Mouse (Mus musculus) cerebellum, adult 2 months (tissue): ENCODE results near the gene Ceacam2. TPM values are rescaled to one million over a fixed set of nuclear protein-coding genes. Genes with fewer than 3 reads are reported as not detected.
"Not testable (repeated sequence)": the region's sequence is repeated elsewhere in the genome, so short reads cannot be mapped to it uniquely, and the experiment has no call there.

Source experiments
- DNase-seq, 2 experiments: peaks; one replicate each; pipeline ENCODE4 v3.0.0; 2021
- H3K27ac ChIP-seq: fragments of 200-500 bp; 2 replicates; pipeline ENCODE4 v1.5.1; 2012; ENCODE audit warnings: low read length, control low read depth, inconsistent platforms; ENCODE audit not compliant: insufficient read depth
- H3K27me3 ChIP-seq: fragments of 200-500 bp; 2 replicates; pipeline ENCODE4 v1.6.1; 2012; ENCODE audit warnings: inconsistent platforms, mild to moderate bottlenecking, low read length, moderate library complexity; ENCODE audit not compliant: control insufficient read depth, insufficient read depth
- H3K4me1 ChIP-seq: fragments of 200-500 bp; 2 replicates; pipeline ENCODE4 v1.6.1; 2011; ENCODE audit warnings: low read length; ENCODE audit not compliant: control insufficient read depth, insufficient read depth
- H3K4me3 ChIP-seq: fragments of 200-500 bp; replicated peaks from 2 replicates; pipeline ENCODE3; 2011; ENCODE audit warnings: mild to moderate bottlenecking, low read depth, low read length, control low read depth; ENCODE audit not compliant: insufficient read depth
- CTCF ChIP-seq: fragments of 200-500 bp; IDR thresholded peaks from 2 replicates; pipeline ENCODE4 v1.5.1; 2011; ENCODE audit warnings: low read depth, mild to moderate bottlenecking, control low read depth, low read length, moderate library complexity, borderline replicate concordance; ENCODE audit not compliant: insufficient read depth
- POLR2A ChIP-seq: fragments of 200-500 bp; IDR thresholded peaks from 2 replicates; pipeline ENCODE4 v1.6.1; 2011; ENCODE audit warnings: low read length, control low read depth, borderline replicate concordance; ENCODE audit not compliant: insufficient read depth
- WGBS: fragments of 180-500 bp; shearing (Covaris S2); methylation state at CpG from one replicate; pipeline ENCODE4 v1.1.7; 2018; 5-methylcytosine and 5-hydroxymethylcytosine counted together
- polyA plus RNA-seq: library from polyadenylated mRNA; depleted of rRNA; stranded (reverse); fragments of >200 nt; gene quantifications from 2 replicates; pipeline ENCODE4 v1.2.3, GENCODE M21; 2012

The Ceacam2 gene
- polyA plus RNA-seq, 1 experiment, result 0.57 TPM

GRCm38 (mm10) chr7:25575105-25575504, 35.4 kb upstream of the Ceacam2 start:
- H3K27ac ChIP-seq, result no peak overlapping the region
- no peaks in the 10 kb centered on the region for H3K27me3 ChIP-seq
- H3K4me3 ChIP-seq, result no peak overlapping the region
- WGBS, result 85% methylated on average over 5 of the region's 5 CpGs
- TF ChIP-seq CTCF (no peak), POLR2A (no peak)
- no peaks in the 10 kb centered on the region for H3K4me1 ChIP-seq
- DNase-seq, result no peak

DNA sequence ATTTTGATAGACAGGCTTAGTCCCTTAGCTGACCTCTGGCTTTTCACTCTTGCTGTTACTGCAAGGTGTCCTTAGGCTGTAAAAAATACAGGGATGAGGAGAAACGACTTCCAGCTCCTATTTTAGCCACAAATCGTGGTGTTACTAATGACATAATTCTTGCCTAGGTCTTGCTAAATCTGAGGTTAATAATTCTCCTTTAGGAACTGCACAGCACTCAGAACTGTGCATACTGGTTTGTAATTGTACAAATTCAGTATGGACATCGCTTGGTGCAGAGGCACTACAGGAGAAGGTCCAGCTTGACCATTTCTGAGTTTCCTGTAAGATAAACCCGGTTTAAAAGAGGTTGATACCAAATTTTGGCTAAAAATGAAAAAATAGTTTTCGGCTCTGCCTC, 34.1 kb upstream of the Ceacam2 start:
- not testable (repeated sequence) for H3K27me3 ChIP-seq, H3K4me3 ChIP-seq, H3K4me1 ChIP-seq, H3K27ac ChIP-seq, DNase-seq
- WGBS, result 74% methylated on average over 5 of the region's 5 CpGs

- H3K4me1 ChIP-seq, result no peaks in the 10 kb centered on the region
- H3K4me3 ChIP-seq, result no peak overlapping the region
- TF ChIP-seq CTCF, result no peak
- TF ChIP-seq POLR2A, result no peak
- H3K27me3 ChIP-seq, result no peaks in the 10 kb centered on the region
- no peak for DNase-seq
- WGBS, result 97% methylated on average over 7 of the region's 7 CpGs
- H3K27ac ChIP-seq, result no peak overlapping the region
Observed at GRCm38 (mm10) chr7:25568721-25569120, 29.1 kb upstream of the Ceacam2 start.

DNA sequence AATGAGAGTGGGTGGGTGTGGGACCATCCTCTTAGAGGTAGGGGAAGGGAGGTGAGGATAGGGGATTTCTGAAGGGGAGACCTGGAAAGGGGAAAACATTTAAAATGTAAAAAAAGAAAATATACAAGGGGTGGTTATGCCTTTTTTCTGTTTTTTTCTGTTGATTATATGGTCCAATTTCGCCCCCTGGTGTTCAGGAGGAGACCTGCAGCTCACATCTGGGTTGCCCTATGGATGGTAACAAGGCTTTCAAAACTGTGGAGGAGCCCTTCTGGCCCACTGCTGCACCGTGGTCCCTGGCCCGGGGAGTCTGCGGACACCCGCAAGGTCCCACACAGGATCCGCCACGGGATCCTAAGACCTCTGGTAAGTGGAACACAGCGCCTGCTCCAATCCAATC, 1.8 kb upstream of the Ceacam2 start:
- TF ChIP-seq CTCF, result peak; percentile 34; the same call in 1 of the 2 replicates
- H3K27me3 ChIP-seq, H3K4me1 ChIP-seq, H3K4me3 ChIP-seq, DNase-seq, H3K27ac ChIP-seq: not testable (repeated sequence)
- WGBS, result 72% methylated on average over 8 of the region's 8 CpGs

DNA sequence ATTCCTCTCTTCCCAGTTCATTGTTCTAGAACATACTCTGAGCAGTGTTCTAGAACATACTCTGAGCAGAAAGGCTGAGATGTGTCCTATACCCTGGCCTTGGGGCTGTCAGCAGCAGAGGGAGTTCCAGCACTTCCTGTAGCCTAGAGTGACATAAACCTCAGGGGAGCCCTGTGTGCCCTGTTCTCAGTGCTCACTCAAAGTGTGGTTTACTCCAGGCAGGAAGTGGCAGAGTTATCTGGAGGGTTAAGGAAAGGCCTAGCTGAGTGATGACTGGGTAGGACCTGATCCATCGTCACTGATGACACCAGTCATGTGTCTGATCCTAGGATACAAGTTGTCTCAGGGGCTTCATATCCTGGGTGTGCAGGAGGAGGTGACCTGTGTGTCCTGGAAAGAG, 297 bp upstream of the Ceacam2 start:
- H3K4me1 ChIP-seq, H3K27ac ChIP-seq, H3K27me3 ChIP-seq, DNase-seq, H3K4me3 ChIP-seq: not testable (repeated sequence)
- WGBS, result 100% methylated on average over 1 of the region's 1 CpGs

DNA sequence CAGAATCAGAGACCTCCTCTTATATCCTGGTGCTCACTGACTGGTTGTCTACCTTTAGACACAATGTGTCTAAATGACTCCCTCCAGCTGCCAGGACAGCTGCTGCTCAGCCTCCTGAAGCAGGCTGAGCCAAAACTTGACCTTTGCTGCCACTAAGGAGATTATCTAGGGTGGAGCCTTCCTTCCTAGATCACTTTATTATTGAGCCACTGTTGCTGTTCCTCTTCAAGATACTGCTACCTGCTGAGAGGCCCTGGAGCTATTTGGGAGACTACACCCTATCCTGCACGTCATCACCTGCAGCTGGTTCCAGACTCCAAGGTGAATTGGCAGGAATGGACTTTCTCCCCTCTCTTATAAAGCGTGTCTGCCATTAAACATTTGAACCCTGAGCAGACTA, 8.8 kb downstream of the Ceacam2 start:
- no peak overlapping the region for H3K27ac ChIP-seq
- WGBS, result 71% methylated on average over 2 of the region's 2 CpGs
- TF ChIP-seq CTCF, result no peak
- no peak for TF ChIP-seq POLR2A
- no peaks in the 10 kb centered on the region for H3K27me3 ChIP-seq
- no peak for DNase-seq
- H3K4me1 ChIP-seq, result no peaks in the 10 kb centered on the region
- H3K4me3 ChIP-seq, result no peak overlapping the region

GRCm38 (mm10) chr7:25516070-25516777, 23.4 kb downstream of the Ceacam2 start:
- not testable (repeated sequence) for H3K27ac ChIP-seq, H3K4me1 ChIP-seq, H3K4me3 ChIP-seq, DNase-seq, H3K27me3 ChIP-seq
- WGBS, result 23% methylated on average over 2 of the region's 5 CpGs

DNA sequence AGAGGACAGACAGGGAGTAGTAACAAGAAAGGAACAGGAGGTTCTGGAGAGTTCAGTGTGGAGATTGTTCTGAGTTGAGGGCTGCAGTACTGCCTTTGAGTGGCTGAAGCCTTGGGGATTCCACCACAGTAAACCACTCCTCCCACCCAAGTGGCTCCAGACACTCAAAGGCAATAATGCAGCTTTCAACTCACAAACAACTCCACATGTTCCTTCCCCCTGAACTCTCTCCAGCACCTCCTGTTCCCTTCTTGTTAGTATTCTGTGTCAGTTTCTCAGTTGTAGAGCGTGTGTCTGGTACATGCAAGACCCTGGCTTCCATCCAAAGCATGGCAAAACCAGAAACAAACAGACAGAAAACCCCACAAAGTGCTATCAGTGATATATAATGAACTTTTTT, 24.0 kb downstream of the Ceacam2 start:
- H3K27ac ChIP-seq, H3K4me1 ChIP-seq, DNase-seq, H3K4me3 ChIP-seq, H3K27me3 ChIP-seq: not testable (repeated sequence)
- WGBS, result 20% methylated on average over 1 of the region's 1 CpGs

DNA sequence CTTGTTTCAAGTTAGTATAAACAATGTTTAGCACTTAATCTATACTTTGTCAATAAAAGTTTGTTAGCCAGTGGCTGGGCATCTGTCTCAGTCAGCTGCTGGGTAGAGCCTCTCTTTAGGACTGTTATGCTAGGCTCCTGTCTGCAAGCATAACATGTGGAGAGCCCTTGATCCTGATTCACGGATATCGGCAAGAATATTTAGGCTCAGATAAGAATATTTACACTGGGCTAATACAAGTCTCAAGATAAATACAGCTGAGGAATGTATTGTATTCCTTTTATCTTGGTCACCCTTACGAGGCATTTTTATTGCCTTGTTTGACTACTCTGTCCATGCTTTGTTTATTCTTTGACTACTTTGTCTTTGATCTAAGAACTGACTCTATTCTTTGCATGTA, 29.7 kb downstream of the Ceacam2 start:
- DNase-seq, result no peak
- Histone ChIP-seq H3K27me3 (no peaks in the 10 kb centered on the region), H3K27ac (no peak overlapping the region), H3K4me1 (no peaks in the 10 kb centered on the region), H3K4me3 (no peak overlapping the region)
- WGBS, result 88% methylated on average over 3 of the region's 3 CpGs
- no peak for TF ChIP-seq POLR2A
- TF ChIP-seq CTCF, result no peak
